Mouse (Mus musculus): ENCODE results near the gene Faim2. TPM values are rescaled to one million over a fixed set of nuclear protein-coding genes. Genes with fewer than 3 reads are reported as not detected.

Gene Faim2
- polyA plus RNA-seq, 1 experiment from 2014 or later = 0.08 TPM

- peak overlapping the region; percentile 96 for H3K4me2 ChIP-seq
- H3K27me3 ChIP-seq (replicated peaks) = peaks cover 21% of the 10 kb centered on the region
- under 1% methylated on average over 43 of the region's 43 CpGs for WGBS (ENCODE audit: insufficient replicate concordance)
- peak overlapping the region; percentile 71 for H3K4me3 ChIP-seq
- 0 out of 2 replicates have a peak, but pooled peaks cover 4% of the 10 kb centered on the region for H3K36me3 ChIP-seq
- H3K9ac ChIP-seq = peak overlapping the region; percentile 67
- peak overlapping the region; percentile 46 for H3K27ac ChIP-seq
- ATAC-seq = peak; percentile 41
- H3K9me3 ChIP-seq (replicated peaks) = no peaks in the 10 kb centered on the region
- peaks cover 36% of the 10 kb centered on the region for H3K4me1 ChIP-seq
These were observed 70.9 kb downstream of the Faim2 start for GRCm38 (mm10) chr15:99456963-99457605.

GRCm38 (mm10) chr15:99456338-99456962, 71.5 kb downstream of the Faim2 start:
- H3K27ac ChIP-seq = peak overlapping the region; percentile 46
- H3K9ac ChIP-seq = peak overlapping the region; percentile 67
- peaks cover 39% of the 10 kb centered on the region for H3K4me1 ChIP-seq
- 21% methylated on average over 7 of the region's 7 CpGs for WGBS (ENCODE audit: insufficient replicate concordance)
- H3K4me3 ChIP-seq = peak overlapping the region; percentile 71
- no peaks in the 10 kb centered on the region for H3K9me3 ChIP-seq (replicated peaks)
- H3K36me3 ChIP-seq = no peaks in the 10 kb centered on the region
- peak overlapping the region; percentile 96 for H3K4me2 ChIP-seq
- peaks cover 21% of the 10 kb centered on the region for H3K27me3 ChIP-seq (replicated peaks)
- ATAC-seq = no peak

GRCm38 (mm10) chr15:99455415-99455814, 72.5 kb downstream of the Faim2 start:
- Histone ChIP-seq H3K27me3 (replicated peaks) (peaks cover 21% of the 10 kb centered on the region), H3K36me3 (no peaks in the 10 kb centered on the region), H3K4me2 (no peak overlapping the region), H3K9ac (no peak overlapping the region), H3K4me1 (peaks cover 50% of the 10 kb centered on the region), H3K4me3 (no peak overlapping the region), H3K27ac (no peak overlapping the region), H3K9me3 (replicated peaks) (no peaks in the 10 kb centered on the region)
- 79% methylated on average over 3 of the region's 3 CpGs for WGBS (ENCODE audit: insufficient replicate concordance)
- ATAC-seq = no peak

- Histone ChIP-seq H3K27me3 (replicated peaks) (peaks cover 21% of the 10 kb centered on the region), H3K4me3 (no peak overlapping the region), H3K27ac (no peak overlapping the region), H3K36me3 (no peaks in the 10 kb centered on the region), H3K9ac (no peak overlapping the region), H3K4me2 (no peak overlapping the region), H3K4me1 (peaks cover 57% of the 10 kb centered on the region), H3K9me3 (replicated peaks) (no peaks in the 10 kb centered on the region)
- ATAC-seq = no peak
- WGBS (ENCODE audit: insufficient replicate concordance) = 71% methylated on average over 7 of the region's 7 CpGs
These were observed 73.2 kb downstream of the Faim2 start for GRCm38 (mm10) chr15:99454585-99455279.

GRCm38 (mm10) chr15:99453153-99453900, 74.6 kb downstream of the Faim2 start:
- no peak overlapping the region for H3K9ac ChIP-seq
- no peak overlapping the region for H3K4me2 ChIP-seq
- ATAC-seq = no peak
- H3K4me1 ChIP-seq = peaks cover 64% of the 10 kb centered on the region
- no peaks in the 10 kb centered on the region for H3K36me3 ChIP-seq
- H3K27ac ChIP-seq = no peak overlapping the region
- H3K9me3 ChIP-seq (replicated peaks) = no peaks in the 10 kb centered on the region
- peaks cover 21% of the 10 kb centered on the region for H3K27me3 ChIP-seq (replicated peaks)
- no peak overlapping the region for H3K4me3 ChIP-seq
- 65% methylated on average over 11 of the region's 11 CpGs for WGBS (ENCODE audit: insufficient replicate concordance)

- 0 out of 2 replicates have a peak overlapping the region, but pooled peaks have one; percentile 8 for H3K27ac ChIP-seq
- H3K4me3 ChIP-seq = no peak overlapping the region
- no peaks in the 10 kb centered on the region for H3K27me3 ChIP-seq (replicated peaks)
- peak overlapping the region; percentile 44 for H3K4me2 ChIP-seq
- H3K4me1 ChIP-seq = peaks cover 37% of the 10 kb centered on the region
- no peaks in the 10 kb centered on the region for H3K36me3 ChIP-seq
- H3K9me3 ChIP-seq (replicated peaks) = no peaks in the 10 kb centered on the region
- ATAC-seq = peak; percentile 75
- H3K9ac ChIP-seq = peak overlapping the region; percentile 19; the same call in 1 of the 2 replicates
- WGBS (ENCODE audit: insufficient replicate concordance) = 18% methylated on average over 8 of the region's 8 CpGs
These were observed 78.1 kb downstream of the Faim2 start for GRCm38 (mm10) chr15:99449751-99450280.

GRCm38 (mm10) chr15:99449131-99449750, 78.7 kb downstream of the Faim2 start:
- peak; percentile 42 for ATAC-seq
- Histone ChIP-seq H3K9me3 (replicated peaks) (no peaks in the 10 kb centered on the region), H3K4me3 (no peak overlapping the region), H3K27ac (0 out of 2 replicates have a peak overlapping the region, but pooled peaks have one; percentile 8), H3K36me3 (no peaks in the 10 kb centered on the region), H3K4me2 (peak overlapping the region; percentile 44), H3K27me3 (replicated peaks) (no peaks in the 10 kb centered on the region), H3K4me1 (peaks cover 37% of the 10 kb centered on the region), H3K9ac (peak overlapping the region; percentile 19; the same call in 1 of the 2 replicates)
- 23% methylated on average over 9 of the region's 9 CpGs for WGBS (ENCODE audit: insufficient replicate concordance)

Other genes with a start within 250 kb of the Faim2 start
- gene Prpf40b, start 233.1 kb downstream of the Faim2 start, polyA plus RNA-seq (2016; fragmentation: Nextera tagmentation; extraction: Ambion mirVana) = 13.8 and 15.5 TPM in 2 replicates
- 0.06 TPM in 2 replicates for gene Fam186b, start 232.3 kb downstream of the Faim2 start, polyA plus RNA-seq (2016; fragmentation: Nextera tagmentation; extraction: Ambion mirVana)
- 7.4 and 8.6 TPM in 2 replicates for gene Fmnl3, start 157.7 kb downstream of the Faim2 start, polyA plus RNA-seq (2016; fragmentation: Nextera tagmentation; extraction: Ambion mirVana)
- gene Tmbim6, start 135.3 kb downstream of the Faim2 start, polyA plus RNA-seq (2016; fragmentation: Nextera tagmentation; extraction: Ambion mirVana) = 199 and 201 TPM in 2 replicates
- gene Nckap5l, start 70.4 kb downstream of the Faim2 start, polyA plus RNA-seq (2016; fragmentation: Nextera tagmentation; extraction: Ambion mirVana) = 2.3 and 2.6 TPM in 2 replicates
- 7.9 TPM in 2 replicates for gene Bcdin3d, start 53.4 kb downstream of the Faim2 start, polyA plus RNA-seq (2016; fragmentation: Nextera tagmentation; extraction: Ambion mirVana)
- not detected in 2 replicates for gene Aqp2, start 50.9 kb upstream of the Faim2 start, polyA plus RNA-seq (2016; fragmentation: Nextera tagmentation; extraction: Ambion mirVana)
- 0.41 and 1.2 TPM in 2 replicates for gene Aqp5, start 62.6 kb upstream of the Faim2 start, polyA plus RNA-seq (2016; fragmentation: Nextera tagmentation; extraction: Ambion mirVana)
- not detected in 2 replicates for gene Aqp6, start 73.2 kb upstream of the Faim2 start, polyA plus RNA-seq (2016; fragmentation: Nextera tagmentation; extraction: Ambion mirVana)
- gene Racgap1, start 123.5 kb upstream of the Faim2 start, polyA plus RNA-seq (2016; fragmentation: Nextera tagmentation; extraction: Ambion mirVana) = 93.4 and 96.3 TPM in 2 replicates
- gene Asic1, start 142.2 kb upstream of the Faim2 start, polyA plus RNA-seq (2016; fragmentation: Nextera tagmentation; extraction: Ambion mirVana) = 1.8 and 2.0 TPM in 2 replicates
- gene Smarcd1, start 174.0 kb upstream of the Faim2 start, polyA plus RNA-seq (2016; fragmentation: Nextera tagmentation; extraction: Ambion mirVana) = 12.2 and 12.6 TPM in 2 replicates
- not detected in 2 replicates for gene Gm17349, start 177.3 kb upstream of the Faim2 start, polyA plus RNA-seq (2016; fragmentation: Nextera tagmentation; extraction: Ambion mirVana)
- gene Gpd1, start 189.3 kb upstream of the Faim2 start, polyA plus RNA-seq (2016; fragmentation: Nextera tagmentation; extraction: Ambion mirVana) = 7.5 and 8.0 TPM in 2 replicates
- 98.3 and 98.4 TPM in 2 replicates for gene Cox14, start 197.5 kb upstream of the Faim2 start, polyA plus RNA-seq (2016; fragmentation: Nextera tagmentation; extraction: Ambion mirVana)
- 17.8 and 19.1 TPM in 2 replicates for gene Cers5, start 244.7 kb upstream of the Faim2 start, polyA plus RNA-seq (2016; fragmentation: Nextera tagmentation; extraction: Ambion mirVana)